Mouse (Mus musculus): ENCODE measurements around the gene Nrf1.

Nrf1 gene

GRCm38 (mm10) chr6:30139329-30140045 lies 91.7 kb downstream of the Nrf1 start:
- ATAC-seq (ENCODE audit: insufficient number of reproducible peaks, low FRiP score, low TSS enrichment): no peak

- no peak for ATAC-seq (ENCODE audit: insufficient number of reproducible peaks, low FRiP score, low TSS enrichment)
Observed at GRCm38 (mm10) chr6:30143263-30143662, 95.5 kb downstream of the Nrf1 start.

DNA sequence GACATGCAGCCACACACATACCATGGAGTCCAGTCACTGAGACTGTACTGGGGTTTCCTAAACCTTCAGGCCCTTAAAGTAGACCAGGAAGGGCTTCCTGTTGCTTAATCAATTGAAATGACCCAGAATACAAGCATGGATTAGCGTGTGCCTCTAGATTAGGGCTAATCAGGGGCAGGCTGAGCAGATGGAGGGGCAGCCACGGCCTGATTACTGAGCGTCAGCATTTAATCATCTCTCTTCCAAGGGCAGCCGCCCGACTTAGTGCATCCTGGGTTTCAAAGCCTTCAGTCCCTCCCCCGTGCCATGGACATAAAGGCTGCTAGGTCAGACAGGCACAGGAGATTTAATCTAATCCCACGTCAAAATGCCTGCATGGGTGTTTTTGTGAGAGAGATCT lies 99.3 kb downstream of the Nrf1 start:
- ATAC-seq (ENCODE audit: insufficient number of reproducible peaks, low FRiP score, low TSS enrichment): no peak

DNA sequence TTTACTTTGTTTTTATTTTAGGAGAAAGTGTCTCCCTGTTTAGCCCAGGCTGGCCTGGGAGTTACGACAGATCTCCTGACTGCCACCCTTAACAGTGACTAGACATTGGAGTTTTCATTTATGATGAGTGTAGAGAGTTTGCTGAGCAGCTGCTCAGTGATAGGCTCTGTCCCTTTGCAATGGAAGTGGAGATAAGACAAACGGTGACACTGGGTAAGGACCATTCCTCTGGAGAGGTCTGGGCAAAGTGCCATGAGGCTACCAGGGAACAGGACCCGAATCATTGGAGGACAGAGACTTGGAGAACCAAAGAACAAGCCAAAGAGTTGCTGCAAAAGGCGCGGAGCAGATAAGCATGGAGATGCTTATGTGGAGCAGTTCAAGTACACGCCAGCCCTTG lies 100.0 kb downstream of the Nrf1 start:
- ATAC-seq (ENCODE audit: insufficient number of reproducible peaks, low FRiP score, low TSS enrichment): no peak

DNA sequence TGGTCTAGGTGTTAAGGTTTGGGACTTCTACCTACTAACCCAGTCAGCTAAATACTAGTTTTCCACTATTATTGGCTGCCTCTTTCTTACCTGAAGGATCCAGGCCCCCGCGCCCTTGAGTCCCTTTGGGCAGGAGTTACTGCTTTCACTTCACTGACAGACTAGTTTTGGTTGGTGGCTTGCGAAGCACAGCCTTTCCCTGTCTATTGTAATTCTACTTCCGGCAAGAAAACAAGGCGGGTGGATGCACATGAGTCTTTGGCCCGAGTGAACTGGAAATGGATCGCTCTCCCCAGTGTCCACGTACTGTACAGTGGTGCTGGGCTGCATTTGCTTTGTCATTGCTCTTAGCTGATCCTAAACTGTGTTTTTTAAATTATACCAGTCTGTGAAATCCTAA lies 102.7 kb downstream of the Nrf1 start:
- no peak for ATAC-seq (ENCODE audit: insufficient number of reproducible peaks, low FRiP score, low TSS enrichment)

DNA sequence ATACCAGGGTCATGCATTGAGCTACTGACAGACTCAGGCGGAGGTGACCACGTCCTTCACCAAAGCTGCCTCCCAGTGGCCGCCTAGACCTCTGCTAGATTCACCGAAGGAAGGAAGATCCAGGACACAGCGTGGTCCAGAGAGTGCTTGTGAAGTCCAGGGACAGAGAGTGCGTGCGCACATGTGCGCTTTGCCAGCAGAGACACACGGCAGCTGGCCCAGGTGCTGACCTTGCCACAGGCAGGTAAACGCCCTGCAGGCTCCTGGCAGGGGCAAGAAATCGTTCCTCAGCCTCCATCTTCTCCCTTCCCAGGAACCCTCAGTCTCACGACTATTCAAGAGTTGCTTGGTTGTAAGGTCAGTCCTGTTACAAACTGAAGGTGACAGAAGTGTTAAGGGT lies 104.4 kb downstream of the Nrf1 start:
- ATAC-seq (ENCODE audit: insufficient number of reproducible peaks, low FRiP score, low TSS enrichment): no peak

- ATAC-seq (ENCODE audit: insufficient number of reproducible peaks, low FRiP score, low TSS enrichment): no peak
Observed at GRCm38 (mm10) chr6:30152649-30153048, 104.9 kb downstream of the Nrf1 start.

- no peak for ATAC-seq (ENCODE audit: insufficient number of reproducible peaks, low FRiP score, low TSS enrichment)
Observed at GRCm38 (mm10) chr6:30153076-30153475, 105.3 kb downstream of the Nrf1 start.

DNA sequence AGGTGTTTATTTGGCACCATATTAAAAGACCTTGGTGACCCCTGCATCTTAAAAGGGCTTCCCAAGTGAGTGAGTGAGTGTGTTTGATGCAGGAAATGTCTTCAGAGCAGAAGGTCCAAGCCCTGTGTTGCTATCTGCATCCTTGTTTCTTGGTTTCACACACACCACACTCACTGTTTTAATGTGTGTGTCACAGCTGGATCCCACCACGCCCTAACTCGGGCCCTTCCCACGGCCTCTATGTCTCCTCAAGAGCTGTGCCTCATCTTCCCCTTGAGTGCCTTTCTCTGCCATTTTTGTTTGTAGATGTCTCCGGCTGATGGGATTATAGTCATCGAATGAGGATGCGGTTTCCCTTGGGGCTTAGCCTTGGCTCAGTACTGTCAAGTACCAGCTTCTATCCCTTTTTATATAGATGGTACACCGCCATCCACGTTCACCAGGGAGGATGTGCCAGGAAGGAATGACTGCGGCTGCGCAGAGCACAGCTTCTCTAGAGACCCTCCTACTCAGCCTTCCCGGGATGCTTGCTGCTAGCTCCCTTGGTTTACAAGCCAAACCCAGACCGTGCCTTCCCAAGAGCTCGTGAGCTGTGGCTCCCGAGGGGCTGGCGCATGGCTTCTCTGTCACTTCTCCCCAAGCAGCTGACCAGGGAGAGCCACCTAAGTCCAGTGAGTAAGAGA lies 106.1 kb downstream of the Nrf1 start:
- ATAC-seq (ENCODE audit: insufficient number of reproducible peaks, low FRiP score, low TSS enrichment): no peak

- ATAC-seq (ENCODE audit: insufficient number of reproducible peaks, low FRiP score, low TSS enrichment): no peak
Observed at GRCm38 (mm10) chr6:30159516-30160045, 111.8 kb downstream of the Nrf1 start.

DNA sequence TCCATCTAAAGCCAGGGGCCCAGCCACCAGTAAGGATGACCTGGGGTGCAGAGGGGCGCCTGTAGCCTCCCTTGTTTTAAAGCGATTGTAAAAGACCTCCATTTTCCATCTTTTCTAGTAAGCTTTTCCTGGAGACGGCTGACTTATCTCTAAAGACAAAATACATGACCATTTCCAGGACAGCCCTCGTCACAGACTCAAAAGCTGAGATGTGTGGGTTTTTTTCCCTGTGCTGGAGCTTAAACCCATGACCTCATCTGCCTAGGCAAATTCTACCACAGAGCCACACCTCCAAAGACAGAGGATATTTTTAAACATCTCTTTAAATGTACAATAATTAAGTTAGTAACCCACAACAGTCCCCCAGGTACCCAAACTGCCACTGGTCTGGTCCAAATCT lies 112.6 kb downstream of the Nrf1 start:
- ATAC-seq (ENCODE audit: insufficient number of reproducible peaks, low FRiP score, low TSS enrichment): no peak

DNA sequence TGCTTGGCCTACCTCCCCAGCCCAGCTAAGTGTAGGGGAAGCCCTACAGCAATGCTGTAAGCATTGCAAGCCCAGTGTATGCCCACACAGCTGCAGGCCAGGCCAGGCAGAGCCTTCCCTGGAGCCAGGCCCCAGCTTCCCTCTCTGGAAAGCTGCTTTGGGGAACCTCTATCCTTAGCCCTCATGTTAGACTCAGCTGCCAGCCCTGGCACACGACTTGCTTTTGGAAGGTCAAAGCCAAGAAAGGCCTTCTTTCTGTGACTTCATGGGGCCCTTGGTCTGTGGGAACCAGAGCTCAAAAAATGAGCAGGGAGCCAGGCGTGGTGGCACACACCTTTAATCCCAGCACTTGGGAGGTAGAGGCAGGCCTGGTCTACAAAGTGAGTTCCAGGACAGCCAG lies 113.8 kb downstream of the Nrf1 start:
- no peak for ATAC-seq (ENCODE audit: insufficient number of reproducible peaks, low FRiP score, low TSS enrichment)

- no peak for ATAC-seq (ENCODE audit: insufficient number of reproducible peaks, low FRiP score, low TSS enrichment)
Observed at GRCm38 (mm10) chr6:30162091-30162490, 114.3 kb downstream of the Nrf1 start.

DNA sequence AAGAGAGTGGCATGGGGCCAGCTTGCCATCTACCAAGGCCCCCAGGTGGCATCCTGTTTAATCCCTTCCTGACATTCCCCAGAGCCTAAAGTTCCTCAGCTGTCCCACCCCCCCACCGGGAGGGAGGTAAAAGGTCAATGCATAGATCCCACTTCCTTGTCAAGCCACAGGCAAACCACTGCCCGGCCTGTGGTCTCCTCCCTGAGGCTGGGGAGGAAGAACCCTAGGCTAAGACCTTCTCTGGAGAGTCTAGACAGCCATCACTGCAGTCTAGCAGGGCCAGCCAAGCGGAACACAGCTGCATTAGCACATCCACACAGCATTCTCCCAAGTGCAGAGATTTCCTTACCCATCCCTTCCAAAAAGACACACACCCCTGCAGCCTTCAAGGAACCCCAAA lies 118.6 kb downstream of the Nrf1 start:
- no peak for ATAC-seq (ENCODE audit: insufficient number of reproducible peaks, low FRiP score, low TSS enrichment)

GRCm38 (mm10) chr6:30167192-30167591 lies 119.4 kb downstream of the Nrf1 start:
- ATAC-seq (ENCODE audit: insufficient number of reproducible peaks, low FRiP score, low TSS enrichment): no peak

DNA sequence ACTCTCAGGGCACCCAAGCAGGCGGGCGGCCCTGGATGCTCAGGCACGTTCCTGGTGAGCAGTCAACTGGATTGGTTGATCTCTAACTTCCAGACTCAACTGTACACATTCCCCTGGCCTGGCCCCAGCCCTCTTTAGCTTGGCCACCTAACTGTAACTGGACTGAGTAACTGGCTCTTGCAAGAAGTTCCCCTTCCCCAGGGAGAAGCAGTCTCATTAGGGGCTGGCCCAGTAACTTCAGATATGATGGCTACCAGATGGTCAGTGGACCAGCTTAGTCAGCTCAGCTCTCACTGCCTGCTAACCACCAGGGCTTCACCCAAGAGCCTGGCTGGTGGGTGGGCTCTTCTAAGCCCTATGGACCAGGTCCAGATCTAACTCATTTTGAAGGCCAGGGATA lies 120.5 kb downstream of the Nrf1 start:
- no peak for ATAC-seq (ENCODE audit: insufficient number of reproducible peaks, low FRiP score, low TSS enrichment)

DNA sequence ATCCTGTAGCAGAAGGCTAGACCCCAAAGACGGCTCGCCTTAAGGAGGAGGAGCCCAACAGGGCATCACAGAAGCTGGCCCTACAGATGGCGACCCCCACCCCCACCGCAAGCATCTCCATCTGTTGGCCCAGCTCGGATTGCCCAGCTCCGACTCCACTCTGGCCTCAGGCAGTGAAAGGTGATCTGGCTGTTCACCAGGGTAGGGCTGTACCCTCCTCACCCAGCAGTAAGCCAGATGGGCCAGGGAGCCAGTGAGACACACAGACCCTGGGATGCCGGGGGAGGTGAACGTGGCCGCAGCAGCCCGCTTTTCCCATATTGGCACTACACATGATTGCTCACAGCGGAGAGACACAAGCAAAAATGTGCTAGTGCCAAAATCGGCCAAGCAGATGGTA lies 121.4 kb downstream of the Nrf1 start:
- no peak for ATAC-seq (ENCODE audit: insufficient number of reproducible peaks, low FRiP score, low TSS enrichment)

DNA sequence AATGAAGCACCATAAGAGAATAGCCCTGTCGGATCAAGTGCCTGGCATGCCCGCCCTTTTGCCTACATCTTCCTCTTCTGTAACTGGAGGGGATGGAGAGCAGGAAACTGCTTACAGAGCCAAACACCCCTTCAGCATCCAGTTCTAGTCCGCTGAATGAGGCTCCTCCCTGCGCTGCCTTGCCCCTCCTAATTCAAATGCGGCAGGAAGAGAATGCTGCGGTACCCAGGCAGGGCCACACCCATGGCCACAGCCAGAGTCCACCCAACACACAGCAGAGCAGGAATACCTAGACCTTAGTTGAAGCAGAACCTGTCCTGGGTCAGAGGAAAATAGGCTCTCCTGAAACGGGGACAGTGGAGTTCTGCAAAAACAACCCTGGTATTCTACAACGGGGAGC lies 123.4 kb downstream of the Nrf1 start:
- ATAC-seq (ENCODE audit: insufficient number of reproducible peaks, low FRiP score, low TSS enrichment): no peak

GRCm38 (mm10) chr6:30171967-30172366 lies 124.2 kb downstream of the Nrf1 start:
- ATAC-seq (ENCODE audit: insufficient number of reproducible peaks, low FRiP score, low TSS enrichment): no peak

GRCm38 (mm10) chr6:30172441-30172819 lies 124.6 kb downstream of the Nrf1 start:
- ATAC-seq (ENCODE audit: insufficient number of reproducible peaks, low FRiP score, low TSS enrichment): no peak

DNA sequence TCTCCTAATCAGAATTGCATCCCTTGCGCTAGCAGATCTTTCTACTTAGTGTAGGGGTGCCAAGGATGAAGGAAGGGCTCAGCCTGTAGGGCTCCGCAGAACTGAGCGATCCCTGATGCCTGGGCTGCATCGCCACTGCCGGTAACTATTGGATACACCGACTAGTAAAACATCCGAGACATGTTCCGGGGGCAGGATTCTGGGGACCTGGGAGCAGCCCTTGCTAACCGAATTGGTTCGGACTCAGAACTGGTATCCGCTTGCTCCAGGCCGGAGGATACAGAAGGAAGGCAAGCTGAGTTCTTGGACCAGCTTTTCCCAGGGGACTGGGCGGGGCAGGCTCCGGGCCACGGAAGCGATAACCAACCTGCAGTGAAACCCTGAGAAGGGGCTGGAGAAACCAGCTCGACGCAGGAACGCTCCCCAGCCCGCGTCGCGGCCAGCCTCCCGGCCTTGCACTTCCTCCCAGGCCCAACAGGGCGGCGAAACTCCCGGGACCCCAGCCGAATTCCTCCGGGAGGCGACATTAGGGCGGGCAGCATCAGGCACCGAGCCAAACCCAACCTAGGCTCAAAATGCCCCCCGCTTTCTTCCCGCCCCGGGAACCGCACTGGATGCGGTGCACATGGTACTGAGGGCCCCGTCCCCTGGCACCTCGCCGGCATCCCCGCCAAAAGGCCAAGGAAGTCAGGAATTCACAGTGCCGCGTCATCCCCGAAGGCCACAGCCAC lies 125.2 kb downstream of the Nrf1 start:
- no peak for ATAC-seq (ENCODE audit: insufficient number of reproducible peaks, low FRiP score, low TSS enrichment)

Measured in cerebellum, adult (tissue).